Mouse (Mus musculus) forebrain, embryonic 12.5 days (tissue): Measurements from ENCODE around the gene Gm7075. TPM values are rescaled to one million over a fixed set of nuclear protein-coding genes. Genes with fewer than 3 reads are reported as not detected.

ENCODE experiments used
- ATAC-seq: fragments of 200-750 bp; cut with Nextera tagmentation; 2 replicates; pipeline ENCODE4 v1.8.0; 2017; ENCODE audit warnings: moderate TSS enrichment; ENCODE audit not compliant: low FRiP score
- H3K27ac ChIP-seq: fragments of 300-500 bp; sonication (generic); 2 replicates; pipeline ENCODE4 v1.5.1; 2016; ENCODE audit warnings: mild to moderate bottlenecking
- H3K27me3 ChIP-seq: fragments of 300-500 bp; sonication (generic); 2 replicates; pipeline ENCODE4 v1.6.1; 2016; ENCODE audit warnings: mild to moderate bottlenecking
- H3K36me3 ChIP-seq: fragments of 300-500 bp; sonication (generic); replicated peaks from 2 replicates; pipeline ENCODE4 v1.6.1; 2016; ENCODE audit warnings: mild to moderate bottlenecking
- H3K4me1 ChIP-seq: fragments of 300-500 bp; sonication (generic); 2 replicates; pipeline ENCODE4 v1.6.1; 2016
- H3K4me2 ChIP-seq: fragments of 300-500 bp; sonication (generic); 2 replicates; pipeline ENCODE4 v1.6.1; 2016; ENCODE audit warnings: mild to moderate bottlenecking, moderate library complexity
- H3K4me3 ChIP-seq: fragments of 300-500 bp; sonication (generic); replicated peaks from 2 replicates; pipeline ENCODE4 v1.5.1; 2016; ENCODE audit warnings: mild to moderate bottlenecking
- H3K9ac ChIP-seq: fragments of 300-500 bp; sonication (generic); 2 replicates; pipeline ENCODE4 v1.6.1; 2016; ENCODE audit warnings: mild to moderate bottlenecking
- H3K9me3 ChIP-seq: fragments of 300-500 bp; sonication (generic); 2 replicates; pipeline ENCODE4 v1.6.1; 2016
- WGBS: fragments of 180-500 bp; shearing (Covaris S2); methylation state at CpG from one replicate; pipeline ENCODE4 v1.1.7; 2016; 5-methylcytosine and 5-hydroxymethylcytosine counted together
- polyA plus RNA-seq: library from polyadenylated mRNA; unstranded; fragments of >200 nt; fragmentation: Nextera tagmentation; extraction: Ambion mirVana; gene quantifications from 2 replicates; pipeline ENCODE4 v1.2.1, GENCODE M21; 2016

The Gm7075 gene
- polyA plus RNA-seq, 1 experiment from 2014 or later = not detected

DNA sequence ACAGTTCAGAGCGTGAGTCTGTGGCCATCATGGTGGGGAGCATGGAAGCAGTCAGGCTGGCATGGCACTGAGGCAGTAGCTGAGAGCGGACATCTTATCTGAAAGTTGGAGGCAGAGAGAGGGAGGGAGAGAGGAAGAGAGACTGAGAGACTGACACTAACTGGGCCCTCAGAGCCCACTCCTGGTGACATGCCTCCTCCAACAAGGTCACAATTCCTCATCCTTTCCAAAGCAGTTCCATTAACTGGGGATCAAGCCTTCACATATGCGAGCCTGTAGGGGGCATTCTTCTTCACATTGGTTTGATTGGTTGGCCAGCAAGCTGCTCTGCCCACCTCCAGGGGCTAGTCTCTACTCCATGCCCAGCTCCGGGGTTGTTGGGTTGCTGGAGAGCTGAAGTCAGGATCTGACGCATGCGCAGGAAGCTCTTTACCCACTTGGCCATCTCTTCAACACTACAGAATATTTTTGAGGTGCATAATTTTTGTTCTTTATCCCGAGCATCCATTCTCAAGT lies 9.7 kb upstream of the Gm7075 start:
- Histone ChIP-seq H3K4me3 (no peak overlapping the region), H3K4me2 (no peak overlapping the region), H3K27me3 (no peaks in the 10 kb centered on the region), H3K36me3 (no peaks in the 10 kb centered on the region), H3K27ac (no peak overlapping the region), H3K9ac (no peak overlapping the region), H3K9me3 (no peaks in the 10 kb centered on the region), H3K4me1 (no peaks in the 10 kb centered on the region; the same call in 1 of the 2 replicates)
- WGBS = 92% methylated on average over 7 of the region's 7 CpGs
- ATAC-seq = no peak

DNA sequence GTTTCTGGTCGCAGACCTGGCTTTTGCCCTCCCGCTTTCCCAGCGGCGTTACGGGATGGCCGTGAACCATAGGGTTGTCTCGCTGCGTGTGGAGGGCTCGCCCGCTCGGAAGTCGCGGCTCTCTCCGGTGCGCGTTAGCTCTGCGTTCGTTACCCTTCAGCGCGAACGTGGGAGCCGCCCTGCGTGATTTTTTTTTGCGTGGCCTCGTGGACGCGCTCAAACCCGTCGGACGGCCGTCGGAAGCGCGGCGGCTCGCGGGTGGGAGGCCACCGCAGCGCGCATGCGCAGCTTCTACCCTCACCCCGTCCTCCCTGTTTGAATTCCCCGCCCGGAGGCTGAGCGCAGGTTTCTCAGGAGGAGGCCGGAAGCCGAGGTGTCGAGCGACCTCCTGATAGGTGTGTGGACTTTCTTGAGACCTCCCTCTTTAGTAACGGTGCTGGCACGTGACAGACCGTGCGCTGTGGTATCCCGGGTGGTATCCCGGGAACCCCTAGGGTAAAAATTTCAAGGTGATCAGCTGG lies 8.3 kb upstream of the Gm7075 start, which contains the start of gene Ctnna3:
Ctnna3 (plus strand) TSS at position 314 of the 521 bp plus-strand sequence.
- Histone ChIP-seq H3K4me3 (peak within 1 kb of the TSS; percentile 72), H3K4me1 (no peaks in the 10 kb centered on the region; the same call in 1 of the 2 replicates), H3K4me2 (peak within 1 kb of the TSS; percentile 63), H3K9me3 (no peaks in the 10 kb centered on the region), H3K9ac (peak within 1 kb of the TSS; percentile 63), H3K27ac (peak within 1 kb of the TSS; percentile 83), H3K27me3 (no peaks in the 10 kb centered on the region), H3K36me3 (no peaks in the 10 kb centered on the region)
- WGBS = under 1% methylated on average over 55 of the region's 55 CpGs
- peak; percentile 96 for ATAC-seq

- Histone ChIP-seq H3K4me3 (peak overlapping the region; percentile 72), H3K36me3 (no peaks in the 10 kb centered on the region), H3K27me3 (no peaks in the 10 kb centered on the region), H3K4me2 (peak overlapping the region; percentile 63), H3K9me3 (no peaks in the 10 kb centered on the region), H3K27ac (peak overlapping the region; percentile 83), H3K4me1 (no peaks in the 10 kb centered on the region; the same call in 1 of the 2 replicates), H3K9ac (peak overlapping the region; percentile 63)
- ATAC-seq = peak; percentile 94
- under 1% methylated on average over 34 of the region's 34 CpGs for WGBS
Measured at GRCm38 (mm10) chr10:63429380-63429779, 7.8 kb upstream of the Gm7075 start.

DNA sequence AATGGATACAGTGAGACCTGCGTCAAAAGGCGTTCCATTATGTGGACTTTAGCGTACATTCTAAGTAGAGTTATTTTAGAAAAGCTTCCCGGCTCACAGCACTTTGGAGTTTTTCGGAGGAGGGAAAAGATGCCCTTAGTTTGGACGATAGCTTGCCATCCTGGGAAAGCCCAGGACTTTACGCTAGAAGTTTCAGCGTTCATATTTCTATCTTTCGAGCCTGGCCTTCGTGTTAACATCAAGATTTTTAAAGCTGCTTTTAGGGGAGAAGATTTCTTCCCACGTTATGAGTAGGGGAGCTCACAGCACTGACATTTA lies 7.4 kb upstream of the Gm7075 start:
- Histone ChIP-seq H3K4me2 (peak overlapping the region; percentile 63), H3K27ac (no peak overlapping the region; the same call in 1 of the 2 replicates), H3K9ac (peak overlapping the region; percentile 54), H3K36me3 (no peaks in the 10 kb centered on the region), H3K9me3 (no peaks in the 10 kb centered on the region), H3K27me3 (no peaks in the 10 kb centered on the region), H3K4me3 (peak overlapping the region; percentile 72), H3K4me1 (no peaks in the 10 kb centered on the region; the same call in 1 of the 2 replicates)
- no peak for ATAC-seq
- WGBS = 2% methylated on average over 11 of the region's 11 CpGs

DNA sequence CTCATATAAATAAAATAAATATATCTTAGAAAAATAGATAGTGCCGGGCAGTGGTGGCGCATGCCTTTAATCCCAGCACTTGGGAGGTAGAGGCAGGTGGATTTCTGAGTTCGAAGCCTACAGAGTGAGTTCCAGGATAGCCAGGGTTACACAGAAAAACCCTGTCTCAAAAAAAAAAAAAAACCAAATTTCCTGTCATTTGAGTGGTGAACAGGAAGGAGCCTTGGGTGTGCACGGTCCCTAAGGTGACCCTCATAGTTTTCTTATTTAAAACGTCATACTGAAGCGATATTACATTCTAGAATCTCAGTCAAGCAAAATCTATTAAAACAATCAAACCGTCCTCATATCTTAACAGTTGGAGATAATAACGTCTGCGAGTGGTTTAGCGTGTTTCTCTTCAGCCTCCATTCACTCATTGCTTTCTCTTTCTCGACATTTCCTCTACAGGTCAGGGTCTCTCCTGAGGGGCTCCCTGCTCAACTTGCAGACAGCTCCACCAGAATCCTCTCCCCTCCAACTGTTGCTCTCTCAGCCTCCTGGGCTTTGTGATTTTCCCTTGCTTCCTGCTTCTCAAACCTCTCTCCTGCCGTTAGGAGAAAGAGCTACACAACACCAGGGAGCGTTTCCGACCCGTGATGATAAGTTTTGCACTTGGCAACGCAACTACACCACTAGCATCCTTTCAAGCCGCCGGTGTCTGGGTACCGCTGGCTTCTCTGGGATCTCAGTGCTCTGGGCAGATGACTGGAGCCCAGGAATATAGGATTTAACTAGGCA lies 6.8 kb upstream of the Gm7075 start:
- Histone ChIP-seq H3K4me3 (peak overlapping the region; percentile 72), H3K36me3 (no peaks in the 10 kb centered on the region), H3K27ac (no peak overlapping the region; the same call in 1 of the 2 replicates), H3K4me1 (no peaks in the 10 kb centered on the region; the same call in 1 of the 2 replicates), H3K9me3 (no peaks in the 10 kb centered on the region), H3K27me3 (no peaks in the 10 kb centered on the region), H3K9ac (peak overlapping the region; percentile 54), H3K4me2 (peak overlapping the region; percentile 63)
- 26% methylated on average over 19 of the region's 19 CpGs for WGBS
- no peak for ATAC-seq

DNA sequence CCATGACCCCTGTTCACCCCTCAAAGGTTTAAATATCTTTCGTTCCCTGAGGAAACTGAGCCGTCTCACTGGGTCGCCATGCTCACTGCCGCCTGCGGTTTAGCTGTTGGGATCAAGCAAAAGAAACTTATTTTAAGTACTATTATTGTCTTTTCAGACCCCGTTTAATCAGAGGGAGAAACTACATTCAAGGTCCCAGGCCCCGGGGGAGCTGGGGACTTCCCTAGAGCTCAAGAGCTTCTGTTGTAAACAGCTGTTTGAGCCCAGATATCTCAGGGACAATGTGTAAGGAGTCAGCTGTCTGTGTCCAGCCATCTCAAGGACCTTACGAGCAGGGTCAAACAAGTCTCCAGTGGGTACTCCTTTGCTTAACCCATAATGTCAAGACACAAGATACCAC lies 5.6 kb upstream of the Gm7075 start:
- no peak for ATAC-seq
- no peak overlapping the region for H3K4me2 ChIP-seq
- H3K9ac ChIP-seq = no peak overlapping the region
- H3K36me3 ChIP-seq = no peaks in the 10 kb centered on the region
- no peak overlapping the region for H3K4me3 ChIP-seq
- WGBS = 82% methylated on average over 8 of the region's 8 CpGs
- H3K27me3 ChIP-seq = no peaks in the 10 kb centered on the region
- H3K4me1 ChIP-seq = no peaks in the 10 kb centered on the region; the same call in 1 of the 2 replicates
- no peak overlapping the region for H3K27ac ChIP-seq
- no peaks in the 10 kb centered on the region for H3K9me3 ChIP-seq

DNA sequence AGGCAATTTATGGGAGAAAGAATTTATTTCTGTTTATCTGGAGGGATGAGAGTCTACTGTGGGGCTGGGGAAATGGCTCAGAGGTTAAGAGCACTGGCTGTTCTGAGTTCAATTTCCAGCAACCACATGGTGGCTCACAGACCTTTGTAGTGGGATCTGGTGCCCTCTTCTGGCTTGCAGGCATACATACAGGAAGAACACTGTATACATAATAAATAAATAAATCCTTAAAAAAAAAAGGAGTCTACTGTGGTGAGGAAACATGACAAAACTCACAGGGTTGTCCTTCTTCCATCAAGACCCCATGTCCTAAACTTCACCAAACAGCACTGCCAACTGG lies 2.9 kb upstream of the Gm7075 start:
- no peak overlapping the region for H3K4me3 ChIP-seq
- H3K4me2 ChIP-seq = no peak overlapping the region
- H3K4me1 ChIP-seq = no peaks in the 10 kb centered on the region; the same call in 1 of the 2 replicates
- ATAC-seq = no peak
- no peak overlapping the region for H3K27ac ChIP-seq
- H3K9ac ChIP-seq = no peak overlapping the region
- H3K36me3 ChIP-seq = no peaks in the 10 kb centered on the region
- no peaks in the 10 kb centered on the region for H3K27me3 ChIP-seq
- H3K9me3 ChIP-seq = no peaks in the 10 kb centered on the region

GRCm38 (mm10) chr10:63423591-63424474 lies 2.2 kb upstream of the Gm7075 start:
- Histone ChIP-seq H3K9ac (no peak overlapping the region), H3K27ac (no peak overlapping the region), H3K4me2 (no peak overlapping the region), H3K4me3 (no peak overlapping the region), H3K36me3 (no peaks in the 10 kb centered on the region), H3K4me1 (no peaks in the 10 kb centered on the region; the same call in 1 of the 2 replicates), H3K27me3 (no peaks in the 10 kb centered on the region), H3K9me3 (no peaks in the 10 kb centered on the region)
- 83% methylated on average over 9 of the region's 9 CpGs for WGBS
- ATAC-seq = no peak

GRCm38 (mm10) chr10:63422736-63422992 lies 1.1 kb upstream of the Gm7075 start:
- H3K9ac ChIP-seq = no peak overlapping the region
- no peak for ATAC-seq
- no peak overlapping the region for H3K4me2 ChIP-seq
- H3K4me1 ChIP-seq = no peaks in the 10 kb centered on the region
- no peaks in the 10 kb centered on the region for H3K27me3 ChIP-seq
- no peaks in the 10 kb centered on the region for H3K36me3 ChIP-seq
- H3K27ac ChIP-seq = no peak overlapping the region
- no peaks in the 10 kb centered on the region for H3K9me3 ChIP-seq
- WGBS = 94% methylated on average over 5 of the region's 5 CpGs
- H3K4me3 ChIP-seq = no peak overlapping the region

GRCm38 (mm10) chr10:63417061-63417460 lies 4.5 kb downstream of the Gm7075 start:
- no peak overlapping the region for H3K4me3 ChIP-seq
- no peak overlapping the region for H3K27ac ChIP-seq
- no peak overlapping the region for H3K9ac ChIP-seq
- no peaks in the 10 kb centered on the region for H3K27me3 ChIP-seq
- no peak for ATAC-seq
- H3K36me3 ChIP-seq = no peaks in the 10 kb centered on the region
- H3K4me2 ChIP-seq = no peak overlapping the region
- H3K4me1 ChIP-seq = peaks cover 2% of the 10 kb centered on the region; the same call in 1 of the 2 replicates
- WGBS = 75% methylated on average over 5 of the region's 5 CpGs
- H3K9me3 ChIP-seq = no peaks in the 10 kb centered on the region

GRCm38 (mm10) chr10:63415850-63416249 lies 5.7 kb downstream of the Gm7075 start:
- H3K4me2 ChIP-seq = no peak overlapping the region
- H3K27ac ChIP-seq = no peak overlapping the region
- peaks cover 2% of the 10 kb centered on the region; the same call in 1 of the 2 replicates for H3K4me1 ChIP-seq
- no peaks in the 10 kb centered on the region for H3K27me3 ChIP-seq
- no peak overlapping the region for H3K9ac ChIP-seq
- 67% methylated on average over 7 of the region's 7 CpGs for WGBS
- H3K9me3 ChIP-seq = no peaks in the 10 kb centered on the region
- no peak overlapping the region for H3K4me3 ChIP-seq
- no peak for ATAC-seq
- no peaks in the 10 kb centered on the region for H3K36me3 ChIP-seq

DNA sequence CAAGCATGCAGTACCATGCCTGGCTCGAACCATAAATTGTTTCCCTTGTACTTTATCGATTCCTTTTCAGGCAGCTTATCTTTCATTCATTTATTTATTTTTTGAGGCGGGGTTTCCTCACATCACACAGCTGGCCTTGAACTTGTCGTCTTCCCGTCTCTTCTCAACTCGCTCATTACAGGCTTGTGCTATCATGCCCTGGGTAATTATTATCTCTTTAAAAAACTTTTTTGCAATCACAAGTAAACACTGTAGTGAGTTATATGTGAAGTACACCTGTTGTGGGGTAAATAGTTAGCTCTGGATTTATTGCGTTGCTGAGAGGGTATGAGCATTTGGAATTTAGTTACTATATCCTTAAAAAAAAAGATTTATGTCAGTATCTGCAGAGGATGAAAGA lies 6.3 kb downstream of the Gm7075 start:
- Histone ChIP-seq H3K27me3 (no peaks in the 10 kb centered on the region), H3K27ac (no peak overlapping the region), H3K36me3 (no peaks in the 10 kb centered on the region), H3K4me1 (peaks cover 3% of the 10 kb centered on the region), H3K4me3 (no peak overlapping the region), H3K9me3 (no peaks in the 10 kb centered on the region), H3K4me2 (no peak overlapping the region), H3K9ac (no peak overlapping the region)
- ATAC-seq = no peak
- WGBS = 89% methylated on average over 7 of the region's 7 CpGs
